Mouse (Mus musculus): ENCODE data around the gene Sox5. TPM values are rescaled to one million over a fixed set of nuclear protein-coding genes. Genes with fewer than 3 reads are reported as not detected.

Sox5 gene
- polyA plus RNA-seq, 1 experiment: 0.85 TPM

DNA sequence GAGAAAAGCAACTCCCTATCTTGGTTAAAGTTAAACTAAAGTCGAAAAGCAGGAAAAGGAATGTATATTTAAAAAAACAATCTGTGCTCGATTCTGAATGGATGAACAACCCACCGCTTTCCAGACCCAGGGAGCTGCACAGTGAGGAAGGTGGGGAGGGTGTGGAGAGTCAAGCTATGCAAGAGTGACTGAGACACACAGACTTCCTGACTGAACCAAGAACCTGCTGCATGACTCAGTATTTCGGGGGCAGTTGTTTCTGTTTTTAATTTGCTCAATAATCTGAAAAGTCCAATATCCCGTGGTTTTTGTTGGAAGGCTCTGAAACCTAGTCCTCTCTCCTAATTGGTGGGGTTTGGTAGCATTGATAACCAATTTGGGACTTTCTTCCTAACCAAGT, 196.9 kb downstream of the Sox5 start:
- H3K4me1 ChIP-seq (ENCODE audit: control insufficient read depth, insufficient read depth, insufficient read length, low read length): no peaks in the 10 kb centered on the region
- no peak overlapping the region for H3K27ac ChIP-seq (ENCODE audit: insufficient read depth, low read depth, low read length)
- no peaks in the 10 kb centered on the region for H3K27me3 ChIP-seq (ENCODE audit: control insufficient read depth, insufficient read depth, low read length)
- no peak for TF ChIP-seq POLR2A (IDR thresholded peaks at IDR 0.05; ENCODE audit: low read depth, low read length)
- TF ChIP-seq CTCF (IDR thresholded peaks at IDR 0.05; ENCODE audit: extremely low read depth, insufficient read length, insufficient replicate concordance, low read depth, low read length): no peak
- H3K4me3 ChIP-seq (ENCODE audit: low read depth, low read length): no peak overlapping the region
- WGBS: 15% methylated on average over 5 of the region's 5 CpGs
- no peaks in the 10 kb centered on the region for H3K36me3 ChIP-seq (ENCODE audit: control insufficient read depth, insufficient read depth, low read length)

DNA sequence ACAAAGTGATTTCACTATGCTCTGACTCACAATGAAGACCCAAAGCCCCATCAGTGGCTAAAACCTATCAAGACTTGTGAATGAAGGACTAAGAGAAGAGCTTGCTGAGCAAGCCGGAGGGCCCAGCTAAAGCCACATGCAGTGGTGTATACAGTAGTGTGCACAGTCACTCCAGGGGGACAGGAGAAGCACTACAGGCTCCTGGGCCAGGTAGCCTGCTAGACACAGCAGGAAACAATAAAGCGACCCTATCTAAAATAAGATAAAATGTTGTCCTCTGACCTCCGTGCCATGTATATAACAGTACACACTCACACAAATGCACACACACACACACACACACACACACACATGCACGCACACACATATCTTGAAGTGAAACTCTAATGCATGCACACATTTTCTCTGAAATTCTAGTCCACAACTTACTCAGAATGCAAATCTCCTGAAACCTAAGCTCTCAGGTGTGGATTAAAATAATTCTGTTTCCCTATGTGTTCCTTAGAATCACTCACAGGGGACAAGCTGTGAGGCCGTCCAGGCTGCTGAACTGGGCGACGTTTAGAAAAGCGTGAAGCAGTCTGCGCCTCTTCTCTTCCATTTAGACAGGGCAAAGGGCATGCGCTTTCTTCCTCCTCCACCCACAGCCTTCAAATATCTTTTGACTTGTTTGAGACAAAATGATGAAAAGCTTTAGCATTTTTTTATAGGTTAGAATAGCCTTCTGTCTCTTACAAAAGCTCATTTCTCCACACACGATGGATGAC, 197.5 kb downstream of the Sox5 start:
- Histone ChIP-seq H3K4me1 (ENCODE audit: control insufficient read depth, insufficient read depth, insufficient read length, low read length) (no peaks in the 10 kb centered on the region), H3K27me3 (ENCODE audit: control insufficient read depth, insufficient read depth, low read length) (no peaks in the 10 kb centered on the region), H3K36me3 (ENCODE audit: control insufficient read depth, insufficient read depth, low read length) (no peaks in the 10 kb centered on the region), H3K4me3 (ENCODE audit: low read depth, low read length) (no peak overlapping the region), H3K27ac (ENCODE audit: insufficient read depth, low read depth, low read length) (no peak overlapping the region)
- no peak for TF ChIP-seq POLR2A (IDR thresholded peaks at IDR 0.05; ENCODE audit: low read depth, low read length)
- TF ChIP-seq CTCF (IDR thresholded peaks at IDR 0.05; ENCODE audit: extremely low read depth, insufficient read length, insufficient replicate concordance, low read depth, low read length): no peak
- WGBS: 34% methylated on average over 11 of the region's 11 CpGs

DNA sequence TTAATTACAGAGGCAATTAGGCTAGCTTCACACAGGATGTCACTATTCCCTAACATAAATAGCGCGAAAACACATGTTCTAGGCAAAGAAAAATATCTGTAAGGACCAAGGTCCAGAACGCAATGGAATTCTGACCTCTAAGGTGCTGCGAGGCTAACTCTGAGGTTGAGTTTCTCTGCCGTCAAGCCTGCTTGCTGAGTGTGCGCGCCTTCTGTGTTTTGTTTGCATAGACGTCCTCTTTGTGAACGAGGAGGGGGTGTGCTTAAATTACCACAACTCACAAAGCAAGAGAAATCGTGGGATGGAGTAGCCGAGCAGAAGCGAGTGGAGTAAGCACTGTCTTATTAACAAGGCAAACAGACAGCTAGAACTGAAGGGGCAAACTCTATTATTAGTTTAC, 202.5 kb downstream of the Sox5 start:
- 14% methylated on average over 12 of the region's 12 CpGs for WGBS
- no peak overlapping the region for H3K27ac ChIP-seq (ENCODE audit: insufficient read depth, low read depth, low read length)
- no peaks in the 10 kb centered on the region for H3K27me3 ChIP-seq (ENCODE audit: control insufficient read depth, insufficient read depth, low read length)
- no peaks in the 10 kb centered on the region for H3K4me1 ChIP-seq (ENCODE audit: control insufficient read depth, insufficient read depth, insufficient read length, low read length)
- no peaks in the 10 kb centered on the region for H3K36me3 ChIP-seq (ENCODE audit: control insufficient read depth, insufficient read depth, low read length)
- no peak overlapping the region for H3K4me3 ChIP-seq (ENCODE audit: low read depth, low read length)
- TF ChIP-seq POLR2A (IDR thresholded peaks at IDR 0.05; ENCODE audit: low read depth, low read length): no peak
- TF ChIP-seq CTCF (IDR thresholded peaks at IDR 0.05; ENCODE audit: extremely low read depth, insufficient read length, insufficient replicate concordance, low read depth, low read length): no peak

DNA sequence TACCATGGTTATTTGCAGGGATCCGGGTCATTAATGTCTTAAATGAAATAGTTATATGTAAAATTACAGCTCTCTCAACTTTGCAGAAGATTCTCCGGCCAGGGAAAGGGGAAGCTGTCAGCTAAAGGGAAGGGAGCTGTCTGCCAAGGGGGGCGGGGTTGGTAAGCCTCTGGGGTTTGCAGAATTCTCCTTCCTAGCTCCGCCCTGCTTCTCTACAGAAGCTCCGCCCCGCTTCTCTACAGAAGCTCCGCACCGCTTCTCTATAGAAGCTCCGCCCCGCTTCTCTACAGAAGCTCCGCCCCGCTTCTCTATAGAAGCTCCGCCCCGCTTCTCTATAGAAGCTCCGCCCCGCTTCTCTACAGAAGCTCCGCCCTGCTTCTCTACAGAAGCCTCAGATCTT, 210.9 kb downstream of the Sox5 start:
- H3K4me3 ChIP-seq (ENCODE audit: low read depth, low read length): no peak overlapping the region
- H3K4me1 ChIP-seq (ENCODE audit: control insufficient read depth, insufficient read depth, insufficient read length, low read length): no peaks in the 10 kb centered on the region
- H3K36me3 ChIP-seq (ENCODE audit: control insufficient read depth, insufficient read depth, low read length): no peaks in the 10 kb centered on the region
- TF ChIP-seq CTCF (IDR thresholded peaks at IDR 0.05; ENCODE audit: extremely low read depth, insufficient read length, insufficient replicate concordance, low read depth, low read length) (no peak), POLR2A (IDR thresholded peaks at IDR 0.05; ENCODE audit: low read depth, low read length) (no peak)
- WGBS: 77% methylated on average over 17 of the region's 17 CpGs
- H3K27ac ChIP-seq (ENCODE audit: insufficient read depth, low read depth, low read length): no peak overlapping the region
- no peaks in the 10 kb centered on the region for H3K27me3 ChIP-seq (ENCODE audit: control insufficient read depth, insufficient read depth, low read length)

DNA sequence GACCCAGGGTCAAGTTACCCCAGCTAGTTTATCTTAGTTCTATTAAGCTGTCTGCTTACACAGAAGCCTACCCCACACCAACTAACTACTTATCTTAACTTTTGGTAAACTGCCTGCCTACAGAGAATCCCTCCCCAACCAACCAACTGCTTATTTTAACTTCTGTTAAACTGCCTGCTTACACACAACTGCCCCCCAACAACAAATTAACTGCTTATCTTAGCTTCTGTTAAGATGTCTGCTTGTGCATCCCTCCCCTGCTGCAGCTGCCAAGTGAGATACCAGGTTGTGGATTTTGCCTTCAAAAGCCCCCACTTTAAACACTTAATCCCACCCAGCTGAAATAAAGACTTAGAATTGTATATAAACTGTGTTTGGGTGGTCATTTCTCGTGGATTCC, 215.9 kb downstream of the Sox5 start:
- TF ChIP-seq CTCF (IDR thresholded peaks at IDR 0.05; ENCODE audit: extremely low read depth, insufficient read length, insufficient replicate concordance, low read depth, low read length) (no peak), POLR2A (IDR thresholded peaks at IDR 0.05; ENCODE audit: low read depth, low read length) (no peak)
- WGBS: 62% methylated on average over 1 of the region's 1 CpGs
- H3K27me3 ChIP-seq (ENCODE audit: control insufficient read depth, insufficient read depth, low read length): no peaks in the 10 kb centered on the region
- no peaks in the 10 kb centered on the region for H3K36me3 ChIP-seq (ENCODE audit: control insufficient read depth, insufficient read depth, low read length)
- H3K27ac ChIP-seq (ENCODE audit: insufficient read depth, low read depth, low read length): no peak overlapping the region
- no peak overlapping the region for H3K4me3 ChIP-seq (ENCODE audit: low read depth, low read length)
- no peaks in the 10 kb centered on the region for H3K4me1 ChIP-seq (ENCODE audit: control insufficient read depth, insufficient read depth, insufficient read length, low read length)

DNA sequence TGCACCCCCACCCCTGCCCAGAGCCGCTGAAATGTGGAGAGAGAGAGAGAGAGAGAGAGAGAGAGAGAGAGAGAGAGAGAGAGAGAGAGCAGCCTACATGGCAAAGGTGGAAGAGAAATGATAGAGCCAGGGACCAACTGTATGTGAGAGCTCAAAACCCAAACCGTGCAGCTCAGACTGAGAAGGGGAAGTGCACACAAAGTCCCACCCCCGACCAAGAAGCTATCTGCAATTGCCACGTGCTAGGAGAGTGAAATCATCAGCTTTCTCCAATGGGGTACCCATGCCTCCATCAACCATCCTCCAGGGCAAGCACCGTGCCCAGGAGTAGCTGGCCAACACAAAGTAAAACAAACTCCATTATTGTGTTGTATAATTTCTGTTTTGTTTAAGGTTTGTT, 220.1 kb downstream of the Sox5 start:
- H3K4me3 ChIP-seq (ENCODE audit: low read depth, low read length): no peak overlapping the region
- no peaks in the 10 kb centered on the region for H3K4me1 ChIP-seq (ENCODE audit: control insufficient read depth, insufficient read depth, insufficient read length, low read length)
- WGBS: 66% methylated on average over 5 of the region's 5 CpGs
- TF ChIP-seq CTCF (IDR thresholded peaks at IDR 0.05; ENCODE audit: extremely low read depth, insufficient read length, insufficient replicate concordance, low read depth, low read length) (no peak), POLR2A (IDR thresholded peaks at IDR 0.05; ENCODE audit: low read depth, low read length) (no peak)
- no peaks in the 10 kb centered on the region for H3K36me3 ChIP-seq (ENCODE audit: control insufficient read depth, insufficient read depth, low read length)
- no peak overlapping the region for H3K27ac ChIP-seq (ENCODE audit: insufficient read depth, low read depth, low read length)
- H3K27me3 ChIP-seq (ENCODE audit: control insufficient read depth, insufficient read depth, low read length): no peaks in the 10 kb centered on the region

DNA sequence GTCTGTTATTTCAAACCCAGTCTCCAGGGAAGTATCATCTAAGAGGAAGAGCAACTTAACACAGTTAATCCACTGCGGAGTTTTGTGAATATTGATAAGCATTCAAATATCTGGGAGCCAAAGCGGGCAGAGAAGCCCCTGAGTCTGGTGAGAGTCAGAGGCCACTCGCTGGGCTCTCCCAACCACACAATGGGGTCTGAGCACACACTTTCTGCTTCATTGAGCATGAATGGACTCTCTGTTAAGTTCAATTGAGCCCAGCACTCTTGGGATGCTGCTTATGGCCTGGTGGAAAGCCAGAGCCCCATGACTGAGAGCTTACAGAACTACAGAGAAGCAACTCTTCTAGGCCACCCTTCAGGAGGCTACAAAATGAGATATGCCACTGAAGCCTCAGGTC, 221.6 kb downstream of the Sox5 start:
- 85% methylated on average over 3 of the region's 3 CpGs for WGBS
- Histone ChIP-seq H3K4me1 (ENCODE audit: control insufficient read depth, insufficient read depth, insufficient read length, low read length) (no peaks in the 10 kb centered on the region), H3K36me3 (ENCODE audit: control insufficient read depth, insufficient read depth, low read length) (no peaks in the 10 kb centered on the region), H3K27me3 (ENCODE audit: control insufficient read depth, insufficient read depth, low read length) (no peaks in the 10 kb centered on the region), H3K27ac (ENCODE audit: insufficient read depth, low read depth, low read length) (no peak overlapping the region), H3K4me3 (ENCODE audit: low read depth, low read length) (no peak overlapping the region)
- TF ChIP-seq CTCF (IDR thresholded peaks at IDR 0.05; ENCODE audit: extremely low read depth, insufficient read length, insufficient replicate concordance, low read depth, low read length) (no peak), POLR2A (IDR thresholded peaks at IDR 0.05; ENCODE audit: low read depth, low read length) (no peak)

Data from small intestine, adult 2 months (tissue).